Mouse (Mus musculus) gastrocnemius, postnatal 36 days (tissue): ENCODE data around the gene Trub2. TPM values are rescaled to one million over a fixed set of nuclear protein-coding genes. Genes with fewer than 3 reads are reported as not detected.
A peak's percentile ranks its signal among the peaks of the same experiment; 100 is the strongest.

ENCODE experiments used
- DNase-seq, 2 experiments: peaks; one replicate each; pipeline ENCODE4 v3.0.0; 2022
- intact Hi-C: fragments of 180-260 bp; cut with DNase I; formaldehyde crosslinking; loops from one replicate; pipeline ENCODE4 v1.15.1; 2025
- total RNA-seq, 2 experiments: library from RNA; stranded (reverse); gene quantifications; 2 replicates each; pipeline ENCODE4 v1.2.3; 2021

Gene Trub2
- total RNA-seq, 2 experiments from 2014 or later: 21.7 to 24.6 TPM

GRCm38 (mm10) chr2:29737209-29737925, 50.9 kb downstream of the Trub2 start:
- DNase-seq: no peak
- intact Hi-C loops: no loop called here

- intact Hi-C loops: no loop called here
Measured at GRCm38 (mm10) chr2:29735708-29736107, 52.6 kb downstream of the Trub2 start.

GRCm38 (mm10) chr2:29733348-29733747, 55.0 kb downstream of the Trub2 start:
- intact Hi-C loops: no loop called here
- DNase-seq: no peak

More at GRCm38 (mm10) chr2:29735708-29736107, 52.6 kb downstream of the Trub2 start:
- DNase-seq: no peak

- intact Hi-C loops: no loop called here
- DNase-seq: no peak
Measured at GRCm38 (mm10) chr2:29732559-29732958, 55.7 kb downstream of the Trub2 start.

GRCm38 (mm10) chr2:29731545-29731944, 56.8 kb downstream of the Trub2 start:
- intact Hi-C loops: loop anchor here (2.0 kb wide), 1 partner anchor 113 kb away; the partner anchor contains the start of gene Rapgef1
- DNase-seq: peak in 1 of 2 experiments; percentile 35

- intact Hi-C loops: loop anchor here (5.0 kb wide), 1 partner anchor 57 kb away; no protein-coding TSS in a partner anchor
- no peak for DNase-seq
Measured at GRCm38 (mm10) chr2:29729500-29729899, 58.8 kb downstream of the Trub2 start.

- intact Hi-C loops: loop anchor here (5.0 kb wide), 1 partner anchor 53 kb away; no protein-coding TSS in a partner anchor
Measured at GRCm38 (mm10) chr2:29724664-29725365, 63.5 kb downstream of the Trub2 start.

GRCm38 (mm10) chr2:29723132-29723531, 65.2 kb downstream of the Trub2 start:
- intact Hi-C loops: no loop called here

More at GRCm38 (mm10) chr2:29724664-29725365, 63.5 kb downstream of the Trub2 start:
- no peak for DNase-seq

GRCm38 (mm10) chr2:29718581-29718980, 69.7 kb downstream of the Trub2 start:
- DNase-seq: no peak
- intact Hi-C loops: no loop called here

More at GRCm38 (mm10) chr2:29723132-29723531, 65.2 kb downstream of the Trub2 start:
- DNase-seq: no peak

- DNase-seq: no peak
- intact Hi-C loops: no loop called here
Measured at GRCm38 (mm10) chr2:29716691-29717090, 71.6 kb downstream of the Trub2 start.

- intact Hi-C loops: no loop called here
- DNase-seq: no peak
Measured at GRCm38 (mm10) chr2:29716143-29716542, 72.2 kb downstream of the Trub2 start.

- DNase-seq: no peak
- intact Hi-C loops: no loop called here
Measured at GRCm38 (mm10) chr2:29714127-29714526, 74.2 kb downstream of the Trub2 start.

- no peak for DNase-seq
- intact Hi-C loops: no loop called here
Measured at GRCm38 (mm10) chr2:29713501-29713900, 74.8 kb downstream of the Trub2 start.

- DNase-seq: no peak
- intact Hi-C loops: no loop called here
Measured at GRCm38 (mm10) chr2:29711877-29712276, 76.4 kb downstream of the Trub2 start.

Other genes starting within 250 kb of the Trub2 start
- gene Rapgef1, start 168.8 kb downstream of the Trub2 start, total RNA-seq: 100 to 1,000 TPM; 102 to 117 TPM
- not detected for gene Gm13420, start 36.8 kb downstream of the Trub2 start, total RNA-seq
- not detected for gene Gm13547, start 29.2 kb downstream of the Trub2 start, total RNA-seq
- 10 to 100 TPM in 1 of 2 experiments, 1 to 10 TPM in 1; 8.1 to 11.2 TPM for gene Coq4, start 1.0 kb downstream of the Trub2 start, total RNA-seq
- gene Slc27a4, start 14.1 kb upstream of the Trub2 start, total RNA-seq: 1 to 10 TPM; 7.1 to 7.5 TPM
- gene Urm1, start 31.6 kb upstream of the Trub2 start, total RNA-seq: 10 to 100 TPM; 24.0 to 29.2 TPM
- gene Cercam, start 80.7 kb upstream of the Trub2 start, total RNA-seq: 1 to 10 TPM; 5.4 to 5.7 TPM
- gene Odf2, start 100.7 kb upstream of the Trub2 start, total RNA-seq: 10 to 100 TPM; 10.2 to 11.1 TPM
- gene Gle1, start 146.9 kb upstream of the Trub2 start, total RNA-seq: 10 to 100 TPM; 20.6 to 21.7 TPM
- gene Sptan1, start 177.1 kb upstream of the Trub2 start, total RNA-seq: 10 to 100 TPM; 42.0 to 55.4 TPM